Mouse (Mus musculus): Measurements from ENCODE around the gene Synj2. TPM values are rescaled to one million over a fixed set of nuclear protein-coding genes. Genes with fewer than 3 reads are reported as not detected.
"Not testable (repeated sequence)": the region's sequence is repeated elsewhere in the genome, so short reads cannot be mapped to it uniquely, and the experiment has no call there.

The Synj2 gene
- polyA plus RNA-seq, 1 experiment from 2014 or later = 1.9 TPM

DNA sequence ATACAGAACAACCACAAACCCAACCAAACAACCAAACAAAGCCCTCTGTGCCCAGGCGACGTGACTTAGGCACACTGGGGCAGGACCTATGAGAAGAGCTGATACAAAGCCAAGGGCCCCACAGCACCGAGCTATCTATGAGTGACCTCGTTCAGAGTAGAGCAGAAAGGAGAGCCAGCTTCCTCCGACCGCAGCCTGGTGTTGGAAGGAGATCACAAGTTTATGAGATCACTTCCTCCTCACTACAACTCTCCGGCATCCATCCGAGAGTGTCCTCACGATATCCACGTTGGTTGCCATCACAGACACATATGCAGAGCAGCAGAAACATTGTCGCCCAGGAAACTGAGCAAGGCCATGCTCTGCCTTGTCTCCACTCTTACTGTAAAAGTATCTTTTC, 67.5 kb downstream of the Synj2 start:
- WGBS = 90% methylated on average over 11 of the region's 11 CpGs
- Histone ChIP-seq H3K27ac (no peak overlapping the region), H3K4me3 (no peak overlapping the region), H3K4me1 (peaks cover 8% of the 10 kb centered on the region), H3K27me3 (no peaks in the 10 kb centered on the region), H3K4me2 (replicated peaks) (no peak overlapping the region), H3K9ac (no peak overlapping the region), H3K9me3 (replicated peaks) (no peaks in the 10 kb centered on the region), H3K36me3 (no peaks in the 10 kb centered on the region)
- ATAC-seq (ENCODE audit: low FRiP score) = no peak

DNA sequence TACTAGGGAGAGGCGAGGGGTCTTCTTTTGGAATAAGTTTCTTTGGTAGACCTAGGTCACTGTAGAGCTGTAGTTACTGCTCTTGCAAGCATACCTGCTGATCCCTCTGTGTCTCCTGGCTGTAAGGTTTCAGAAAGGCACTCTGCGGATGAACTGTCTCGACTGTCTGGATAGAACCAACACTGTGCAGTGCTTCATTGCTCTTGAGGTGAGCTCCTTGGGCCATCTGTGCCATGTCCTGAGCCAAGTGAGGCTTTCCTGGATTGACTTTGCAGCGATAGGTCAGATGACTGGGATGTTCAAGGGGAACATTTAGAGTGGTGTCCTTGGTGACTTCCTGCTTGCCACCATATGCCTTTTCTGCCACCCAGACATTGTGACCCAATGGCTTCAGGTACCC, 68.5 kb downstream of the Synj2 start:
- no peaks in the 10 kb centered on the region for H3K27me3 ChIP-seq
- no peak overlapping the region for H3K4me3 ChIP-seq
- no peaks in the 10 kb centered on the region for H3K9me3 ChIP-seq (replicated peaks)
- no peak overlapping the region for H3K9ac ChIP-seq
- no peak overlapping the region for H3K27ac ChIP-seq
- peaks cover 8% of the 10 kb centered on the region for H3K4me1 ChIP-seq
- no peak for ATAC-seq (ENCODE audit: low FRiP score)
- H3K36me3 ChIP-seq = no peaks in the 10 kb centered on the region
- no peak overlapping the region for H3K4me2 ChIP-seq (replicated peaks)
- WGBS = 89% methylated on average over 4 of the region's 4 CpGs

DNA sequence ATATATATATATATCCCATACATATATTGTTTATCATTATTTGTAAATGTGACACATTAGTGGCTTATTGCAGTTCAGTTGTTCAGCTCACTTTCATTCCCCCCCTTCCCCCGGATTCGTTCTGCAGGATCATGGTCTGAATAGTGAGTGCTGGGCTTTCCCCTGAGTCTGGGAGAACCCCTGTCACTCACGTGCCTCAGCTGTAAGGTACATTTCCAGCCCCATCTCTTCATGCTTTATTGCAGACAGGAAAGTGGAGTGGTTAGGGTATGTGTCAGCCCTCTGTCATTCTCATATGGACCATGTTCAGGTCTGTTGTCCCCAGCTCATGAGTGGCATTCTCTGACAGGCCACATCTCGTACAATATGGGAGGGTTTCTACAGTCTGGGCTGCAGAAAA, 72.0 kb downstream of the Synj2 start:
- no peaks in the 10 kb centered on the region for H3K4me1 ChIP-seq
- no peaks in the 10 kb centered on the region for H3K9me3 ChIP-seq (replicated peaks)
- no peak overlapping the region for H3K4me2 ChIP-seq (replicated peaks)
- ATAC-seq (ENCODE audit: low FRiP score) = no peak
- H3K4me3 ChIP-seq = no peak overlapping the region
- H3K9ac ChIP-seq = no peak overlapping the region
- H3K27ac ChIP-seq = no peak overlapping the region
- 82% methylated on average over 4 of the region's 4 CpGs for WGBS
- H3K36me3 ChIP-seq = no peaks in the 10 kb centered on the region
- no peaks in the 10 kb centered on the region for H3K27me3 ChIP-seq

DNA sequence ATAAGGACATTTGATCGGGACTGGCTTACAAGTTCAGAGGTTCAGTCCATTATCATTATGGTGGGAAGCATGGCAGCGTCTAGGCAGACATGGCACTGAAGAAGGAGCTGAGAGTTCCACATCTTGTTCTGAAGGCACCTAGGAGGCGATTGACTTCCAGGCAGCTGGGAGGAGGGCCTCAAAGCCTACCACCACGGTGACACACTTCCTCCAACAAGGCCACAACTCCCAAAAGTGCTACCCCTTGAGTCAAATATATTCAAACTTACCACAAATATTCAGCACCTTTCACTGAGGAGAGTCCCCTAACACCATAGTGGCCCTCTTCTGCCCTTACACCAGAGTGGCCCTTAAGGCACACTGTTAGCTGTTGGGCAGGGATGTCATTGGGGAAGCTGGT, 73.9 kb downstream of the Synj2 start:
- H3K9ac ChIP-seq = no peak overlapping the region
- WGBS = 88% methylated on average over 4 of the region's 4 CpGs
- H3K27me3 ChIP-seq = no peaks in the 10 kb centered on the region
- H3K9me3 ChIP-seq (replicated peaks) = no peaks in the 10 kb centered on the region
- H3K27ac ChIP-seq = no peak overlapping the region
- H3K4me3 ChIP-seq = no peak overlapping the region
- no peaks in the 10 kb centered on the region for H3K36me3 ChIP-seq
- no peaks in the 10 kb centered on the region for H3K4me1 ChIP-seq
- no peak for ATAC-seq (ENCODE audit: low FRiP score)
- H3K4me2 ChIP-seq (replicated peaks) = no peak overlapping the region

DNA sequence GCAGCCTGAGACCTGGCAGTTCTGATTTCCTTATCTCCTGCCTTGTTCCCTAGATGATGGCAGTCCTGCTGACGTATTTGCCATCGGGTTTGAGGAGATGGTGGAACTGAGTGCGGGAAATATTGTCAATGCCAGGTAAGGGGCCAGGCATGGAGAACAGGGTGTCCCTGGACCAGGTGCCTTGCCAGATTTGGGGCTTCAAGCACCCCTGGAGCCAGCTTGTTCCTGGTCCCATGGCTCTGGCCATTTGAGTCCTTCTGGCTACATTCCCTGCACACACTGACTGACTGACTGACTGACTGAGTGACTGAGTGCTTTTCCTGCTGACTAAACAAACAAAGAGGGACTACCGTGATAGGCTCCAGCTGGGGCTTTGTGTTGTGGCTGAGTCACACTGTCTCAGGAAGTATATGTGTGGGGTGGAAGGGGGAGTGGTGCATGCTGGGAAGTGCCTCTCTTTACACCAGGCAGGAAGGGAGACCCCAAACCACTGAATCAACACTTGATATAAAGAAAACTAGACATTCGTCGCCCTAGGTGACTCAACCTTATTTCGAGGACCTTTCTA, 75.2 kb downstream of the Synj2 start:
- H3K9me3 ChIP-seq (replicated peaks) = no peaks in the 10 kb centered on the region
- H3K4me2 ChIP-seq (replicated peaks) = no peak overlapping the region
- 69% methylated on average over 7 of the region's 7 CpGs for WGBS

DNA sequence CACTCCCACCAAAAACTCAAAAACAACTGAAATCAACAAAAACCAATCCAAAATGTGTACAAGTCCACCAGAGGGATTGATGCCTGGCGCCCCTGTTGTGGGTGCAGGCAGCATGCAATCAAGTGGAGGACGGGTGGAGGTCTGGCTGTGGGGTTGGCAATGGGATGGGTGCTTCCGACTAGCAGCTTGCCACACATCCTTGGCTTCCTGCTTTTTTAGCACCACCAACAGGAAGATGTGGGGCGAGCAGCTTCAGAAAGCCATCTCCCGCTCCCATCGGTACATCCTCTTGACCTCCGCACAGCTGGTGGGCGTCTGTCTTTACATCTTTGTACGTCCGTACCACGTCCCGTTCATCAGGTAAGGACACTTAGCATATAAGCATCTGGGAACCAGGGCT, 76.2 kb downstream of the Synj2 start:
- WGBS = 67% methylated on average over 12 of the region's 12 CpGs
- no peaks in the 10 kb centered on the region for H3K4me1 ChIP-seq

More for the DNA sequence above, 75.2 kb downstream of the Synj2 start:
- Histone ChIP-seq H3K4me1 (no peaks in the 10 kb centered on the region), H3K27me3 (no peaks in the 10 kb centered on the region), H3K9ac (no peak overlapping the region), H3K27ac (no peak overlapping the region), H3K4me3 (no peak overlapping the region), H3K36me3 (no peaks in the 10 kb centered on the region)
- ATAC-seq (ENCODE audit: low FRiP score) = no peak; the same call in 1 of the 2 replicates

DNA sequence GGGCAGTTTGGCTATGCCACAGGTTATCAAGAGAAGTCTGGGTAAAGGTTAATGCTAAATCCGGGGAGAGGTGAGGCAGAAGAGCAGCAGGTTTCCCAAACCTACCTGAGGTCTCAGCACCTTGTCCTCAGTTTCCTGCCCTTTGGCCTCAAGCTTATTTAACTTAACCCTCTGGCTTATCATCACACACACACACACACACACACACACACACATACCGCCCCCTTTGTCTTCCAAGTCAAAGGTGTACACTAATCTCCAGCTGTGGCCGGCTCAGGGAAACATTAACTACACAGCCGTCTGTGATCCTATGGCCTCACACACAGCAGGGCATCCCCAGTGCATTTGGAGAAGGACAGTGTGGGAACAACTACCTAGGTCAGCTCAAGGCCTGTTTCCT, 77.3 kb downstream of the Synj2 start:
- H3K4me3 ChIP-seq = no peak overlapping the region
- 74% methylated on average over 4 of the region's 4 CpGs for WGBS

More for the DNA sequence above, 76.2 kb downstream of the Synj2 start:
- ATAC-seq (ENCODE audit: low FRiP score) = no peak
- no peak overlapping the region for H3K4me2 ChIP-seq (replicated peaks)
- no peak overlapping the region for H3K27ac ChIP-seq
- H3K9me3 ChIP-seq (replicated peaks) = no peaks in the 10 kb centered on the region
- no peak overlapping the region for H3K9ac ChIP-seq
- no peaks in the 10 kb centered on the region for H3K36me3 ChIP-seq
- no peaks in the 10 kb centered on the region for H3K27me3 ChIP-seq
- H3K4me3 ChIP-seq = no peak overlapping the region

DNA sequence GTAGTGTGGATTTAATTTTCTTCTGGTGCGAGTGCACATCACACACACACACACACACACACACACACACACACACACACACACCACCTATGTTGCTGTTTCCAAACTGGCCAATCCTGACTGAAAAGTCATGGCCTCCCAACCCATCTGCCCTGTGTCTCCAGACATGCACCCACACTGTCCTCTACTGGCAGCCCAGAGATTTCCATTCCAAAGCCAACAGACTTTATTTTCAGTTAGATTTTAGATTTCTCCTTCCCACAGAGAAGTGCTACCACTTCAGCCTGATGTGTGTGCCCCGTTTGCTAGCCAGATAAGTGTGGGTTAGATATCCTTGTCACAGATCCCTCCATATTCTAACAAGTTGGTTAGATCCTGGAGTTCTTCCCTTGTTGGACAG, 78.7 kb downstream of the Synj2 start:
- Histone ChIP-seq H3K9ac (no peak overlapping the region), H3K27me3 (no peaks in the 10 kb centered on the region), H3K4me3 (no peak overlapping the region), H3K4me2 (replicated peaks) (no peak overlapping the region), H3K36me3 (no peaks in the 10 kb centered on the region), H3K9me3 (replicated peaks) (no peaks in the 10 kb centered on the region), H3K27ac (no peak overlapping the region), H3K4me1 (no peaks in the 10 kb centered on the region)
- WGBS = 70% methylated on average over 2 of the region's 2 CpGs
- no peak for ATAC-seq (ENCODE audit: low FRiP score)

More for the DNA sequence above, 77.3 kb downstream of the Synj2 start:
- Histone ChIP-seq H3K4me2 (replicated peaks) (no peak overlapping the region), H3K9me3 (replicated peaks) (no peaks in the 10 kb centered on the region), H3K4me1 (no peaks in the 10 kb centered on the region), H3K9ac (no peak overlapping the region), H3K27ac (no peak overlapping the region), H3K36me3 (no peaks in the 10 kb centered on the region), H3K27me3 (no peaks in the 10 kb centered on the region)
- ATAC-seq (ENCODE audit: low FRiP score) = no peak

DNA sequence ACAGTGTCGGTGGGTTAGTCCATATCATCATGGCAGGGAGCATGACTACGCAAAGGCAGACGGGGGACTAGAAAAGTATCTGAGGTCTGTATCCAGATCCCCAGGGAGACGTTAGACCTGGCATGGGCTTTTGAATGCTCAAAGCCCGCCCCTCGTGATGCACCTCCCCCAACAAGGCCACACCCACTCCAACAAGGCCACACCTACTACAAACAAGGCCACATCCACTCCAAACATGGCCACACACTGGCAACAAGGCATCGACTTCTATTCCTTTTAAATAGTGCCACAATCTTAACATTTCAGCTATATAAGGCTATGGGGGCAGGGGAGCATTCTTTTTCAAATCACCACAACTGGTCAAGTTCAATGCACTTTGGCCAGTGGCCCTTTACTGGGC, 79.6 kb downstream of the Synj2 start:
- Histone ChIP-seq H3K27me3 (no peaks in the 10 kb centered on the region), H3K4me2 (replicated peaks) (no peak overlapping the region), H3K9ac (no peak overlapping the region), H3K4me3 (no peak overlapping the region), H3K27ac (no peak overlapping the region), H3K9me3 (replicated peaks) (no peaks in the 10 kb centered on the region), H3K4me1 (no peaks in the 10 kb centered on the region), H3K36me3 (no peaks in the 10 kb centered on the region)
- 57% methylated on average over 7 of the region's 7 CpGs for WGBS
- no peak for ATAC-seq (ENCODE audit: low FRiP score)

DNA sequence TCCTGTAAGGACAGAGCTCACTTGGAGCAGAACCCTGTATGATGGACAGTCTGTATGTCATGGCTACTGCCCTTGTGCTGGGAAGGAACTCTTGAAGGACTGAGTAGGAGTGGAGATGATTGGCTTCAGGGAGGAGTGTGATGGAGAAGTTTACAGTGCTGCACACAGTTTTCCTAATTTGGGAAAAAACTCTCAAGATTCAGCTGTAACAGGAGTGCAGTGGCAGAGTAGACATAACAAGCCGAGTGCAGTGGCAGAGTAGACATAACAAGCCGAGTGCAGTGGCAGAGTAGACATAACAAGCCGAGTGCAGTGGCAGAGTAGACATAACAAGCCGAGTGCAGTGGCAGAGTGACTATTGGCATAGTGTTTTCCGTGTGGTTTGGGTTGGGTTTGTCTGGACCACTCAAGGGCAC, 80.3 kb downstream of the Synj2 start:
- 0 out of 2 replicates have a peak, but pooled peaks have one; percentile 19 for ATAC-seq (ENCODE audit: low FRiP score)
- not testable (repeated sequence) for H3K27me3 ChIP-seq; H3K9ac ChIP-seq; H3K4me1 ChIP-seq; H3K36me3 ChIP-seq; H3K27ac ChIP-seq; H3K9me3 ChIP-seq (replicated peaks)
- Histone ChIP-seq H3K4me2 (replicated peaks) (peak overlapping the region; percentile 45), H3K4me3 (peak overlapping the region; percentile 18; the same call in 1 of the 2 replicates)
- 59% methylated on average over 5 of the region's 5 CpGs for WGBS

DNA sequence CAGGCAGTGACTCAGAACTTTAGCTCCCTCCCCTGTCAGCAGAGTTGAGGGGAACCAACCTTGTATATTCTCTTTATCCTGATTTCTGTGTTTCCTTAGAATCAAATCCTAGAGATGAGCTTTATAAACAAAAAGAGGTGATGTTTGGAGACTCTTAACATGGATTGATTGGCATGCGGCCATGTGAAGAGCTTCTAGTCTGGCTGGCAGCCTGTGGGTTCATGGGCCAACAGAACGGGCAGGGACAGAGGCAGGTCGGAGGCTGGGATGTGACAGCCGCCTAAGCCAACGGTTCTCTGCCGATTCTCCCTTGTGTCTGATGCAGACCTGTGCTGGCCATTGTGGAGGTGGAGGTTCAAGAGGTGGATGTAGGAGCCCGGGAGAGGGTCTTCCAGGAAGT, 84.8 kb downstream of the Synj2 start:
- no peaks in the 10 kb centered on the region for H3K4me1 ChIP-seq
- H3K27ac ChIP-seq = no peak overlapping the region
- WGBS = 79% methylated on average over 7 of the region's 7 CpGs
- H3K4me2 ChIP-seq (replicated peaks) = no peak overlapping the region
- H3K9ac ChIP-seq = no peak overlapping the region
- no peaks in the 10 kb centered on the region for H3K36me3 ChIP-seq
- H3K9me3 ChIP-seq (replicated peaks) = no peaks in the 10 kb centered on the region
- H3K4me3 ChIP-seq = no peak overlapping the region
- no peak for ATAC-seq (ENCODE audit: low FRiP score)
- no peaks in the 10 kb centered on the region for H3K27me3 ChIP-seq

DNA sequence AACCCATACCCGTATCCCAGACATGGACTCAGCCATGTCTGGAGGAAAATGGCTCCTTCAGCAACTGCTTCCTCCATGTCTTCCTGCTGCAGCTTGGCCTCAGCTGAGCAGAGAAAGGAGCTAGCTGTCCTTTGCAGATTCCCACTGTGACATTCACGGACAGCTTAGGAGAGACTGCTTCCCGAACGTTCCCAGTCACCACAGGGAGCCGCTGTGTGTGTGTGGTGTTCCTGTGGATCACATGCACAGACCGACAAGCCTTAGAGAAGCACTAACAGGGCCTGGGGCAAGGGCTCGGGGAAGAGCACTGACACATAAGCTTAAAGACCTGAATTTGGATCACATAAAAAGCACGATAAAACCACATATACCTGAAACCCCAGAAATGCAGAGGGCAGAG, 94.6 kb downstream of the Synj2 start:
- no peaks in the 10 kb centered on the region for H3K4me1 ChIP-seq
- 37% methylated on average over 8 of the region's 8 CpGs for WGBS
- H3K9me3 ChIP-seq (replicated peaks) = no peaks in the 10 kb centered on the region
- no peaks in the 10 kb centered on the region for H3K36me3 ChIP-seq
- no peak for ATAC-seq (ENCODE audit: low FRiP score)
- H3K4me3 ChIP-seq = no peak overlapping the region
- no peak overlapping the region for H3K4me2 ChIP-seq (replicated peaks)
- no peaks in the 10 kb centered on the region; the same call in 1 of the 2 replicates for H3K27me3 ChIP-seq
- H3K9ac ChIP-seq = no peak overlapping the region
- no peak overlapping the region for H3K27ac ChIP-seq

DNA sequence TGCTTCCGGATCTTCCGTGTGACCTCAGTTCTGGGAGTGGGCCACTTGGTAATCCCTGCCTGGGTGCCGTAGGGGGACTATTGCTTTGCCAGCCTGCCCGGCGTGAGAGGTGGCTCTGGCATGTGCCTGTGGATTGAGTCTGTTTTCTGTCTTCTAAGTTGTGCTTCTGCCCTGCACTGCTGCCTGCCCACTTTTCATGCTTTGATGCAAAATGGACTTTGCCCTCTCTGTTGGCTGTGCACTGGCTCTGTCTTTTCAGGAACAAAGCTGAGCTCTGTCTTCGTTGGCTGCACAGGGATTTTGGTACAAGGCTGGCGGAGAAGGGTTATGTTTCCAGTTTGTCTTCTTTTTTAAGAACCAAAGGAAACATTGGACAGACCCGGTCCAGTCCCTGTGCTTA, 95.4 kb downstream of the Synj2 start:
- WGBS = 87% methylated on average over 8 of the region's 8 CpGs
- no peaks in the 10 kb centered on the region; the same call in 1 of the 2 replicates for H3K27me3 ChIP-seq
- no peak overlapping the region for H3K27ac ChIP-seq
- H3K9ac ChIP-seq = no peak overlapping the region
- no peaks in the 10 kb centered on the region for H3K9me3 ChIP-seq (replicated peaks)
- no peak for ATAC-seq (ENCODE audit: low FRiP score)
- no peaks in the 10 kb centered on the region for H3K36me3 ChIP-seq
- no peak overlapping the region for H3K4me3 ChIP-seq
- H3K4me1 ChIP-seq = no peaks in the 10 kb centered on the region
- no peak overlapping the region for H3K4me2 ChIP-seq (replicated peaks)
